Mouse (Mus musculus) small intestine, adult 2 months (tissue): ENCODE data around the gene Arhgap42.

Experiments
- CTCF ChIP-seq: fragments of 200-500 bp; IDR thresholded peaks from 2 replicates; pipeline ENCODE4 v1.5.1; 2012; ENCODE audit warnings: low read depth, mild to moderate bottlenecking, control low read depth, inconsistent platforms, low read length, moderate library complexity, mixed read lengths; ENCODE audit not compliant: insufficient replicate concordance, insufficient read length; ENCODE audit errors: extremely low read depth
- POLR2A ChIP-seq: fragments of 200-500 bp; IDR thresholded peaks from 2 replicates; pipeline ENCODE4 v1.6.1; 2012; ENCODE audit warnings: low read depth, mild to moderate bottlenecking, control low read depth, inconsistent platforms, low read length, moderate library complexity

GRCm38 (mm10) chr9:9160736-9161135, 78.2 kb downstream of the Arhgap42 start:
- TF ChIP-seq CTCF: no peak
- TF ChIP-seq POLR2A: no peak
